Mouse (Mus musculus): ENCODE measurements at regions not wholly inside any gene's neighbourhood (a gene's known extent, or its start where the extent isn't known, plus 50 kb on each side); places are given as distances from the start of the nearest gene placed in this dataset.

DNA sequence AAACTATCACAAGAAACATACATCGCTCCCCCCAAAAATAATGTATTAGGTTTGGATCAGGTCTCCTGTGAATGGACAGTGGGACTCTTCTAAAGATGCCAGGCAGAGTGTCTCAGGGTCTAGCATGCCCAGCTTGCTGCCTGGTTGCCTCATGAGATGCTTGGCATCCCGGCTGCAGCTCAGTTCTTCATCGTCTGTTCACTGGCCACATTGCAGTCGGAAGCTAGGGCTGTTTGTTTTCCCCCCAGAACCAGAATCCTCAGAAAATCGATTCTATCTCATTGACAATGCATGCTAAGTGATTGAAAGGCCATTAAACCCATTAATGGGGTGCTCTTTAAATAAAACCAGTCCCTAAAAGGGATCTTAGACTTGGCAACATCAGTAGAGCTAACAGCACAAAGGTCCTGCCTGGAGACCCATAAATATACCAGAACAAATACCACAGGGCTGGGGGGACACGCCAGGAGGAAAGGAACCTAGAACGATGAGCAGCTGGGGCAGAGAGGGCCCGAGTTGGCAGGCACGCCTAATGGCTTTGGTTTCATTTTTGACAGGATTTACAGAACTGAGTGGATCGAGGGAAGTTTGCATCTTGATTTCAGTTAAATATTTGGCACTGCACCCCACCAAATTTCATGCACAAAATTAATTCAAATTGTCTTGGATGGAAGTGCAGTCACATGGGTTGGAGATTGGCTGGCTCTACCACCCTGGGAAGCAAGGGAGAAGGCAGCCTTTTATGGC, 205.3 kb downstream of the Snx10 start:
- Histone ChIP-seq H3K27me3 (no peaks in the 10 kb centered on the region), H3K4me3 (no peak overlapping the region), H3K4me1 (replicated peaks) (peaks cover 34% of the 10 kb centered on the region), H3K4me2 (no peak overlapping the region), H3K36me3 (no peaks in the 10 kb centered on the region), H3K27ac (0 out of 2 replicates have a peak overlapping the region, but pooled peaks have one; percentile 4), H3K9me3 (no peaks in the 10 kb centered on the region), H3K9ac (no peak overlapping the region)
- WGBS = 66% methylated on average over 10 of the region's 10 CpGs
- no peak for ATAC-seq (ENCODE audit: low FRiP score)

GRCm38 (mm10) chr6:51730564-51731351, 207.1 kb downstream of the Snx10 start:
- Histone ChIP-seq H3K27me3 (no peaks in the 10 kb centered on the region), H3K27ac (peak overlapping the region; percentile 42; the same call in 1 of the 2 replicates), H3K36me3 (no peaks in the 10 kb centered on the region), H3K4me1 (replicated peaks) (peaks cover 34% of the 10 kb centered on the region), H3K4me3 (no peak overlapping the region), H3K9ac (no peak overlapping the region), H3K4me2 (no peak overlapping the region), H3K9me3 (no peaks in the 10 kb centered on the region)
- WGBS = 59% methylated on average over 17 of the region's 17 CpGs
- no peak for ATAC-seq (ENCODE audit: low FRiP score)

DNA sequence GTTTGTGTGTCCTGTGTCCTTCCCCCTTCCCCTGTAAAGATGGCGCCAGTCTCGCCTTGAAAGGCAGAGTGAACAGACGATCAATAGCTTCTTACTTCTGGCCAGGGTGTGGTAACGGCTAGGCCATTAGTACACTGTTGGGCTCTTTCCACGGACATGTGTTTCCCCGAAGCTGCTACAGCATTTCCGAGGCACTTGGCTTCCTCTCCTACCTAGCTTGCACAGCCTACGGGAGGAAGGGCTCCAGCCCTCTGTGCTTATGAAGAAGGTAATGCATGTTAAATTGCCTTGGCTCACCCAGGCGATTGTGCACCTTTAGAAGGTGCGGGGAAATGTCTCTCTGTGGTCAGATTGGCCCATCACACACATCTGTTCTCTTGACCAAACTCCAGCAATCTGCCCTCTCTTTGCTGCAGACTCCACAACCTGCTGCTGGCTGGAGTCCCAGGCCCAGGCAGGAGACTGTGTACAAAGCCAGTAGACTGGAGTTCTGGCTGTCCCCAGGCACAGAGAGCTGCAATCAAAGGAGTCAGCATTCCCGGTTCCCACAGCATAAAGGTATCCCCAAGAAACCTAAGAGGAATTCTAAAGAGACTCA, 208.7 kb downstream of the Snx10 start:
- Histone ChIP-seq H3K4me1 (replicated peaks) (peaks cover 34% of the 10 kb centered on the region), H3K9me3 (no peaks in the 10 kb centered on the region), H3K36me3 (no peaks in the 10 kb centered on the region), H3K4me2 (no peak overlapping the region), H3K27me3 (no peaks in the 10 kb centered on the region), H3K4me3 (no peak overlapping the region), H3K27ac (peak overlapping the region; percentile 44), H3K9ac (no peak overlapping the region)
- 69% methylated on average over 11 of the region's 11 CpGs for WGBS
- ATAC-seq (ENCODE audit: low FRiP score) = no peak

DNA sequence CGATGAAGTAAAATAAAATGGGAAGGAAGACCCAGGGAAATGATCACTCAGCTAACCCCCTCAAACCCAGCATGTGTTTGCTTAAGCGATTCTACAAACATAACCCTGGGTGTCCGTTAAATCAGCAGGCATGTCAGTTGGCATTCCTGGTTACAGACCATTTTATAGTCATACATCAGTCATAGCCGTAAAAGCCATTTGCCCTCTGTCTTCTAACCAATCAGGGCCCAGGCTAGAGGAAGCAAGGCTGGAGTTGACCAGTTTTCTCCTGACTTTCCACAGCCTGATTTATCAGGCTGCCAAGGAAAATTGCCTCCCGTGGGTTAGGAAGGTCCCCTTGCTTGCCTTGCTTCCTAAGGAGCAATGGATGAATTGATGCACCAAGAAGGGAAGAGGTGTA, 212.3 kb downstream of the Snx10 start:
- Histone ChIP-seq H3K9me3 (no peaks in the 10 kb centered on the region), H3K9ac (no peak overlapping the region), H3K4me2 (no peak overlapping the region), H3K27ac (no peak overlapping the region), H3K27me3 (no peaks in the 10 kb centered on the region), H3K4me3 (no peak overlapping the region), H3K4me1 (replicated peaks) (peaks cover 16% of the 10 kb centered on the region), H3K36me3 (no peaks in the 10 kb centered on the region)
- no peak for ATAC-seq (ENCODE audit: low FRiP score)
- 83% methylated on average over 5 of the region's 5 CpGs for WGBS

GRCm38 (mm10) chr6:51743105-51743660, 219.5 kb downstream of the Snx10 start:
- Histone ChIP-seq H3K4me2 (no peak overlapping the region), H3K4me1 (replicated peaks) (peaks cover 42% of the 10 kb centered on the region), H3K36me3 (no peaks in the 10 kb centered on the region), H3K4me3 (no peak overlapping the region), H3K27ac (peak overlapping the region; percentile 56), H3K9me3 (no peaks in the 10 kb centered on the region), H3K27me3 (no peaks in the 10 kb centered on the region), H3K9ac (no peak overlapping the region)
- ATAC-seq (ENCODE audit: low FRiP score) = no peak
- 53% methylated on average over 15 of the region's 15 CpGs for WGBS

- WGBS = 68% methylated on average over 2 of the region's 2 CpGs
- H3K4me1 ChIP-seq (replicated peaks) = peaks cover 42% of the 10 kb centered on the region
- no peak overlapping the region for H3K4me3 ChIP-seq
- no peaks in the 10 kb centered on the region for H3K36me3 ChIP-seq
- H3K27me3 ChIP-seq = no peaks in the 10 kb centered on the region
- no peak for ATAC-seq (ENCODE audit: low FRiP score)
- peak overlapping the region; percentile 56 for H3K27ac ChIP-seq
- H3K9me3 ChIP-seq = no peaks in the 10 kb centered on the region
- no peak overlapping the region for H3K4me2 ChIP-seq
- no peak overlapping the region for H3K9ac ChIP-seq
These were observed 220.9 kb downstream of the Snx10 start for GRCm38 (mm10) chr6:51744607-51745006.

DNA sequence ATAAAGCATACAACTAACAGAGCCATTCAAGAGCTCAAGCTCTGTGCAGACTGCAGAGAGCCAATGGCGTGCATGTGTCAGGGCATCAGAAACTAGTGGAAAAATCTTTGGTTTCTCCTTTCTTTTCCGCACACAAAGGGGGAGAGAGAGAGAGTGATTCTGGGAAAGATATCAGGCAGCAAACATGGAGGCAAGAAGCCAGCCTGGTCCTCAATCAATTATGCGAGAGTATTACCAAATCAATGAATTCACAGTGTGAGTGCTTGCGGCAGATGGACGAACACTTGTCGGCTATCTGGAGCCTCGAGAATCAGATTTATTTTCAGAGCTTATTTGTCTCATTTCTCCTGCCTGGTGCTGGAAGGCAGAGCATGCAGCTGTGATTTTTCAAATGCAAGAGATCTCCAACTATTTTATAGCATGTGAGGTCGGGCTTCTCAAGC, 230.6 kb downstream of the Snx10 start:
- 50% methylated on average over 8 of the region's 8 CpGs for WGBS
- no peak for ATAC-seq (ENCODE audit: low FRiP score)

GRCm38 (mm10) chr6:51757131-51757530, 233.4 kb downstream of the Snx10 start:
- Histone ChIP-seq H3K9me3 (no peaks in the 10 kb centered on the region), H3K27me3 (no peaks in the 10 kb centered on the region), H3K27ac (peak overlapping the region; percentile 55), H3K4me2 (no peak overlapping the region), H3K4me3 (no peak overlapping the region), H3K36me3 (no peaks in the 10 kb centered on the region), H3K9ac (no peak overlapping the region), H3K4me1 (replicated peaks) (peaks cover 30% of the 10 kb centered on the region)
- no peak for ATAC-seq (ENCODE audit: low FRiP score)
- WGBS = 76% methylated on average over 3 of the region's 3 CpGs

More for the DNA sequence above, 230.6 kb downstream of the Snx10 start:
- Histone ChIP-seq H3K4me1 (replicated peaks) (peaks cover 30% of the 10 kb centered on the region), H3K27ac (peak overlapping the region; percentile 83), H3K36me3 (no peaks in the 10 kb centered on the region), H3K4me2 (no peak overlapping the region), H3K27me3 (no peaks in the 10 kb centered on the region), H3K9me3 (no peaks in the 10 kb centered on the region), H3K9ac (0 out of 2 replicates have a peak overlapping the region, but pooled peaks have one; percentile 31), H3K4me3 (no peak overlapping the region)

DNA sequence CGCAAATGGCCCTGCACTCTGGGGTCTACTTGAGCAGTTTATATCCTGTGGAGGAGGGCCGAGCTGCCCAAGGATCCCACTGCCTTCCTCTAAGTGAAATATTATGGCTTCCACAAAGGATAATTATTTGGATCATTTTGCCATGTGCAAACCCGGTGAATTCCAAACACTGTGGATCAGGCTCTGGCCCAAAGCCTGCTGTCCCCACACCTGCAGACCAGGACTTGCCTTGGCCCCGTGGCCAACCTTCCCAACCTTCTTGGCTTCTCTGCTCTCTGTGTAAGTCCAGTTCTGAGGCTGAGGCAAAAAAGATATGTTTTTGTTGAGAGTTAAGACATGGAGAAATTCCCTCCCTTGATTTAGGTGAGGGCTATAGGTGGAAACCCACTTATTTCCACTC, 234.0 kb downstream of the Snx10 start:
- WGBS = 79% methylated on average over 4 of the region's 4 CpGs
- Histone ChIP-seq H3K36me3 (no peaks in the 10 kb centered on the region), H3K4me2 (no peak overlapping the region), H3K27me3 (no peaks in the 10 kb centered on the region), H3K27ac (peak overlapping the region; percentile 41), H3K9me3 (no peaks in the 10 kb centered on the region), H3K4me3 (no peak overlapping the region), H3K9ac (no peak overlapping the region), H3K4me1 (replicated peaks) (peaks cover 26% of the 10 kb centered on the region)
- ATAC-seq (ENCODE audit: low FRiP score) = no peak

- no peak for ATAC-seq (ENCODE audit: low FRiP score)
- Histone ChIP-seq H3K27ac (no peak overlapping the region), H3K36me3 (no peaks in the 10 kb centered on the region), H3K4me2 (no peak overlapping the region), H3K4me3 (no peak overlapping the region), H3K9me3 (no peaks in the 10 kb centered on the region), H3K9ac (no peak overlapping the region), H3K4me1 (replicated peaks) (peaks cover 16% of the 10 kb centered on the region), H3K27me3 (no peaks in the 10 kb centered on the region)
- WGBS = 76% methylated on average over 3 of the region's 3 CpGs
These were observed 235.1 kb downstream of the Snx10 start for GRCm38 (mm10) chr6:51758781-51759180.

DNA sequence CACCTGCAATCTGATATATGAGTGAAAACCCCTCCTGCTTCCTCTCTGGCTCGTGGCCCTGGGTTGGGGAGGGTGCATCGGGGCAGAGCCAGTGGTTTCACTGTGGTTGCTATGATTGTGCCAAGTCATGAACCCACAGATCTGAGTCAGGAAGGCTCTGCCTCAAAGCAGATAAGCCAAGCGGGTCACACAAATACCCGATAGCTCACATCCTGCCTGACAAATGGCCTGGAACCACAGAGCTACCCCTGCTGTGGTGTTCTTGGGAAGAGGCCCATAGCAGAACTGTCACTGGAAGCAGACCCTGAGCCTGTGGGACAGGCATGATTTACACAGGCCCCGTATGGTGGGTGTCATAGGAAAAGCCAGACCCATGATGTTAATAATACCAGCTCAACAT, 236.7 kb downstream of the Snx10 start:
- ATAC-seq (ENCODE audit: low FRiP score) = no peak
- H3K27me3 ChIP-seq = no peaks in the 10 kb centered on the region
- H3K27ac ChIP-seq = no peak overlapping the region
- no peak overlapping the region for H3K9ac ChIP-seq
- H3K4me3 ChIP-seq = no peak overlapping the region
- H3K4me1 ChIP-seq (replicated peaks) = peaks cover 9% of the 10 kb centered on the region
- no peak overlapping the region for H3K4me2 ChIP-seq
- H3K36me3 ChIP-seq = no peaks in the 10 kb centered on the region
- no peaks in the 10 kb centered on the region for H3K9me3 ChIP-seq
- WGBS = 77% methylated on average over 5 of the region's 5 CpGs

DNA sequence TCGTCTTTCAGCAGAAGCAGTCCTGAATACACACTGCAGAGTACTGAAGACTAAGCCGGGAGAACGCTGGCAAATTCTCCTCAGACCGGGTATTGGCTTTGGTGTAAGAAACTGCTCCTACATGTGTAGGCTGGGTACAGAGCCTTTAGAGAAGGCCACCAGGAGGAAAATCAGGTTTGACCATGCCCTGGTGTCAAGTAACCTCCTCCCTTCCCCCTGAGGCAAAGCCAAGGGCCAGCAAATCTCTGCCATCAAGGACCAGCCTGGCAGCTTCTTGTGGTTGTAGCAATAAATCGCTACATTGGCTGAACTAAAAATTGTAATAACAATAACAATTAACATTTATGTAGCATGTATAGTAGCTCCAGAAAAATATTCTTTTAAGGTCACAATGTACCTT, 237.8 kb downstream of the Snx10 start:
- H3K4me2 ChIP-seq = no peak overlapping the region
- H3K36me3 ChIP-seq = no peaks in the 10 kb centered on the region
- ATAC-seq (ENCODE audit: low FRiP score) = no peak
- H3K4me1 ChIP-seq (replicated peaks) = peaks cover 13% of the 10 kb centered on the region
- no peak overlapping the region for H3K27ac ChIP-seq
- H3K9me3 ChIP-seq = no peaks in the 10 kb centered on the region
- WGBS = 81% methylated on average over 5 of the region's 5 CpGs
- no peak overlapping the region for H3K4me3 ChIP-seq
- H3K9ac ChIP-seq = no peak overlapping the region
- no peaks in the 10 kb centered on the region for H3K27me3 ChIP-seq
